Mouse (Mus musculus): Measurements from ENCODE around the gene Slamf7.
"Not testable (repeated sequence)": the region's sequence is repeated elsewhere in the genome, so short reads cannot be mapped to it uniquely, and the experiment has no call there.

The Slamf7 gene

DNA sequence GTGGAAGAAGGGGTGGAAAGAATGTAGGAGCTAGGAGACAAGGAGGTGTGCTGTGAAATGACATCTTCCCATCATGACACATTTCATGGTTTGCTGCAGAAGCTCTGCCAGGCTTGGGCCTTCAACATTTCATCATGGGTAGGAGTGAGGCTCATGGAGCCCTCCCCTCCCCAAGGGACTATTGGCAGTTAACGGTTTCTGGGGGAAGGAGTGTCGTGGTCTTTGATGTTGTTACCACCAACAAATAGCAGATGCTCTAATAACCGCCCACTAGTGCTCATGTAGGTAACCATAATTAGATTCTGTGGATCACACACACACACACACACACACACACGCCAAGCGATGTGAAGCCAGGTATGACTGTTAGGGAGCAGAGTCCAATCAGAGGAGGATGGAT is at the start of gene Slamf7:
Gene Slamf7 (minus strand): TSS at position 302 of the 400 bp plus-strand sequence.
- DNase-seq, result no peak

DNA sequence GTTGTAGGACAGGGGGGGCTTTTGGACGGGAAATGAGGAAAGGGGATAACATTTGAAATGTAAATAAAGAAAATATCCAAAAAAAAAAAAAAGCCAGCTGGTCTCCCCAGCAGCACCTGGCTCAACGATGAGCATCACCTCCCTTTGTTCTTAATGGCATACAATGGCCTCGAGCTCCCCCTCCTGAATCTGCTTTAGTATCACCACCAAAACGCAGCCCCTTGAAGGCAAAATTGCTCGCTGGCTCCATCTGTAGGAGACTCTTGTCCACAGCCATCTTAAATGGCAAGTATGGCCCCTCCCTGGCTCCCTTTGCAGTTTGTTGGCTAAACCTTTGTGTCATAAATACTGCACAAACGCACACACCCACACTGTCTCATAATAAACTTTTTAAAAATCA is 46.1 kb upstream of the Slamf7 start:
- DNase-seq, result peak; percentile 63

DNA sequence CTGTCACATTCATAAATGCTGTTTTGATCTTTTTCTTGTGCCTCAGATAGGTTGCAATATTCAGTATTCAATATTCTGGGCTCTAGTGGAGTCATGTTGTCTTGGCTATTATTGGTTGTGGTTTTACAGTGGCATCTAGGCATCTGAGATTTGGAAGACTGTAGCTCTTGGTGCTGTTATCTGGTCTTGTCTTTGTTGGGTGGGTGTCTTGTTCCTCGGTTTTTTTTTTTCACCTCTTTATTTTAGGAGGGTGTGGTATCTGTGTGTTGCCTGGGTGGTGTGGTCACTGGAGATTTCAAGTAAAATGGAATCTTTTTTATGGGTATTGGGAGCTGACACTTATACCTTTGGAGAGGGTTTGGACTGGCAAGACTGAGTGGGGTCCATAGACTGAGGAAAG is 41.1 kb upstream of the Slamf7 start:
- DNase-seq, result no peak

- no peak for DNase-seq
Observed at GRCm38 (mm10) chr1:171687320-171687719, 34.5 kb upstream of the Slamf7 start.

- no peak for DNase-seq
Observed at GRCm38 (mm10) chr1:171684923-171685322, 32.1 kb upstream of the Slamf7 start.

DNA sequence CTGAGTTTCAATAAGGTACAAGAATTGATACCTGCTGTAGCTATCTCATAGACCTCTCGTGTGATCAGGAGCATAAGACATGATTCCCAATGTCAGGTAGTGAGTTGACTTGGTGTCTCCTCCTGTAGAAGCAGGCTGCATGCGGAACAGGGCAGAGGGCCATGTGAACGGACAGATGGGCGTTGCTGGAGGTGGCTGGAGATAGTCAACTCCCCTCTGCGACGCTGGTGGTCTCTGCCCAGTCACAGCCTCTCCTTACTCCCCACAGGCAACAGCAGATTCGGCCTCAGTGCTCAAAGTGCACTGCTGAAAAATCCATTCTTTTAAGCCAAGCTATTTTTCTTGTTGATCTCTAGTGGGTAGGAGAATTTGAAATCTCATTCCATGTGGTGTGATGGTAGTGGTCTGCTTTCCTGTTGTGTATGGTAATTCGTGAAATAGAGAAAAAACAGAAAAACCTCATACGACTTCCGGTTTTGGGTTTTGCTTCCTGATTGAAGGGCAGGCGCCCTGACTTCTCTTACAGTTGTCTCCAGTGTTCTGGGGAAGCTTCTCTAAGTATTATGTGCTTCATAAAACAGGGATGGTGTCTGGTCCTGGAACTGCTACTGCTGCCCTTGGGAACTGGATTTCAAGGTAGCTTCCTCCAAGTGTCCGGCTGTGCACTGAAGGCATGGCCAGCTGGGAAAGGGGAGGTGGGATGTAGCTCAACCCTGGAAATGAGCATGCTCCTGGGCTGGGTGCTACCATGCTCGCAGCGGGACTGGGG is 28.9 kb upstream of the Slamf7 start, which contains the start of gene Cd48:
Gene Cd48 (plus strand): TSS at position 479 of the 769 bp plus-strand sequence.
- DNase-seq, result no peak

DNA sequence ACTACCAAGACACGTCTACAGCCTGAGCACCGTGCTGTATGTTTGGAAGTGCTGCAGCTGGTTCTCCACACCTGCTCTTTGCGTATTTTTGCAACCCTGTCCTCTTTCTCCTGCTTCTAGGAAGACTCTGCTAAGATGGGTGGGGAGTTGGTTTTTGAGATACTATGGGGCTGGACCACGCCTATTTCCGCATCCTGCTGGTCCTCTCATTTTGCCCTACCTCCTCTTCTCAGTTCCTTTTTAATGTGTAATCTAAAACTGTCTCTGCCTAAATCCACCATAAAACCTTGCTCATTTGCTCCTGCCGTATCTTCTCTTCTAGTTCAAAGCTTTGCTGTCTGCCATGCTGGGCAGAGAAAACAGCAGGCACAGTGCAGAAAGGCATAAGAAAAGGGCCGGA is 28.2 kb upstream of the Slamf7 start:
- DNase-seq, result no peak

GRCm38 (mm10) chr1:171677721-171678120 is 24.9 kb upstream of the Slamf7 start:
- no peak for DNase-seq

- no peak for DNase-seq
Observed at GRCm38 (mm10) chr1:171674467-171674866, 21.6 kb upstream of the Slamf7 start.

- peak; percentile 3 for DNase-seq
Observed at GRCm38 (mm10) chr1:171672854-171673475, 20.1 kb upstream of the Slamf7 start.

GRCm38 (mm10) chr1:171672451-171672850 is 19.6 kb upstream of the Slamf7 start:
- DNase-seq, result not testable (repeated sequence)

DNA sequence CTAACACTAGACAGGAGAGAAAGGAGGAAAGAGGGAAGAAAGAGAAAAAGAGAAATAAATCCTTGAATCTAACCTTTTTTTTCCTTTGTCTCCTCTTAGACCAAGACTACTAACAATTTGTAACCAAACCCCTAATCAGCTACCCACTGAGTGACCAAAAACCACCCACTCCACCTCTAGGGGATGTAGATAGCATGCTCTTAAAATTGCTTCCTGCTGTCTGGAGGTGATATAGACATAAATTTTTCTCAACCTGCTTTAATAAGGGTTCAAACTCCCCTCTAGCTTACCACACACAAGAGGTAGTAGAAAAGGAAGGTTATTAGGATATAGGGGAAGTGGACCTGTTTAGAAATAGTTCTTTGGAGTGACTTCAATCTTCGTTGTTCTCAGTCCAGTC is 14.3 kb upstream of the Slamf7 start:
- no peak for DNase-seq

DNA sequence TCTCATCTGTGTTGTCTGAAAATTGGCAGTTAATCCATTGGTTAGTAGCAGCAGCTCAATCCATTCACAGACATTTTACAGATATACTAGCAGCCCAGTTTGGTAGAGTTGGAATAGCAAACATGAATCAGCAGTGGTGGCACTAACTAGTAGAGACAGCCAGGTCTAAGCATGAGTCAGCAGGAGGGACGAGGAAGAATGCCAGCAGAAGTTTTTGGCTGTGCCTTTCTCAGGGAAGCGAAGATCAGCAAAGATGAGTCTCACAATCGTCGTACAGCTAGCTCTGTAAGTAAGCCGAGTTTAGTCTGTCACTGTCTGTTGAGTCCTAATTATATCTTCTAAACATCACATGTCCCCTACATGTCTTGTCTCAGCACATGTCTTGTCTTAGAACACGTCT is 13.5 kb upstream of the Slamf7 start:
- DNase-seq, result no peak

DNA sequence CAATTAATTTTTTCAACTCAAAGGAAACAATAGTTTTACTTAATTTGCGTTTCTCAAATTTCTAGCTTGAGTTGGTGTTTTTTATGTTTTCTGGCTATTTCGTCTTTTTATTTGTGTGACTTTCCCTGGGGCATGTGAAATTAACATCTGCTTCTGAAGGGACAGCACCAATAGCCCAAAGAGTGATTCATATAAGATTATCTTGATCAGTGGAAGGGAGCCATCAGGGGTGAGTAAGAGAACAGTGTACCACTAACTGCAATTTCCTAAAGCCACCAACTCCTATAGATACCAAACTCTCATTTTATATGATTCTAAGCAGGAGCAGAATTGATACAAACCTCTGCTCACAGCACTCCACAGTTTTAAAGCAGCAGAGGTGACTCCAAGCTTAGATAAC is 10.9 kb upstream of the Slamf7 start:
- no peak for DNase-seq

DNA sequence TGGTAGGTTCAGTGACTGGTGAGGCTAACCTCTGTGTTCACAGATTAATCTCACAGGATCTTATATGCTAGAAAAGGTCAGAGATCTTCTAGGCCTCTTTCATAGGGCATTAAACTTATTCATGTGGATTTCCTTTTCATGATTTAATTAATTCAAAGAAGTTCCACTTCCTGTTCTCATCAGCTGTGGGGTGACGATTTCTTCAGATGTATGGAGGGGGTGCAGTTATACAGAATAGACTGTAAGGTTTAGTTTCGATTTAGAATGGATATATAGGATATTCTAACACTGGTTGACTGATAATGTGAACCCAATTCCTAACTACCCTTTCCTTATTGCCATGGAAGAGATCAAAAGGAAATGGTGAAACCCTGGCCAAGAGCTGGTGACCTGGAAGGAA is 8.6 kb upstream of the Slamf7 start:
- no peak for DNase-seq

DNA sequence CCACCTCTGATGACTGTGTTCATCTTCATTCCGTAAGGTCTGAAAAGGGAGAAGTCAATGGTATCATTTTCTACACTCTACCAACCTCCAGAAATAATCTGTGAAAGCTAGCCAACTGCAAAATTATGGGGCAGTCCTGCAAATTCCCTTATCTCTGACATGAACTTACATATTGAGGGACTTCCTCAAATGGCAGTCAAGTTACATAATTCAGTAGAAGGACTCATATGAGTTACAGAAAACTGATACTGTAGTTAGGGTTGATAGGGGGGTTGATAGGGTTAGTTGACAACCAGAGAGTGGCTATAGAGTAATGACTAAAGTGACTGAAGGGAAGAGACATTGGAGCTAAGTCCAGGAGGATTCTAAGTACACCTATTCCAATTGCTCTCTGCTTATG is 7.6 kb upstream of the Slamf7 start:
- DNase-seq, result no peak

DNA sequence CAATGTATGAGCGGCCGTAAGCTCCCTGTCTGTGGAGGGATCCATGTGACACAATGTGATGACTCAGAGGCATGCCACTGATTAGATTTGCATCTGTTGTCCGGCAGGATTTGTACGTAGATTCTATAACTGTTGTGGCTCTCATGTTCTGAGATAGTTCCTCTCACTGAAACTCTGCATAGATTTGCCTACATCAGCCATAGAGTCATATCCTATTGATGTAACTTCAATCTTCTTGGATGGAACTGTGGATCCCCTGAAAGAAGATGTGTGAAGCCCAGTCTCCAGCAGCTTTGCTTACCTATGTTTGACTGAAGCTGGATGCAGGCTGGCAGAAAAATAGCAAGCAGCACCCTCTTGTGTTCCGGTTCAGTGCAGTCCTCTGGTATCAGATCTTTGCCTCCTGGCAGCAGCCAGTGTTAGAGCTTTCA is 5.7 kb upstream of the Slamf7 start:
- DNase-seq, result no peak

GRCm38 (mm10) chr1:171648840-171649239 is 4.0 kb downstream of the Slamf7 start:
- no peak for DNase-seq

GRCm38 (mm10) chr1:171647716-171648115 is 5.1 kb downstream of the Slamf7 start:
- no peak for DNase-seq

GRCm38 (mm10) chr1:171646429-171646940 is 6.3 kb downstream of the Slamf7 start:
- no peak for DNase-seq

DNA sequence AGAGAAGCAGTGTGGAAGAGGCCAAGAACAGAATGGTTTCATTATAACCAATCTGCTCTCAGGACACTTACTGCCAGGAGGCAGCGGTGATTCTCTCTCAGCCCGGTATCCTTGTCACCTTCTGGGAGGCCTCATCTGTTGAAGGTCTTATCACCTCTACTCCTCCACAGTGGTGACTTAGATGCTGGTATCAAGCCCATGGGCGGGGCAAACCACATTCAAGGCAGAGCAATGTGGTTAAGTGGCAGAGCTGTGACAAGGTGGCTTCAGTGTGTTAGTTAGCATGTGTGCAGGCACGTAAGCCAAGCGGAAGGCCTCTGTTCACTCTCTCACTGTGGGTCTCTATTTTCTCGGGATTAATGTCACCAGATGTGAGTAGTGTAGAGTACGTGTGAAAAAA is 9.2 kb downstream of the Slamf7 start:
- DNase-seq, result no peak

DNA sequence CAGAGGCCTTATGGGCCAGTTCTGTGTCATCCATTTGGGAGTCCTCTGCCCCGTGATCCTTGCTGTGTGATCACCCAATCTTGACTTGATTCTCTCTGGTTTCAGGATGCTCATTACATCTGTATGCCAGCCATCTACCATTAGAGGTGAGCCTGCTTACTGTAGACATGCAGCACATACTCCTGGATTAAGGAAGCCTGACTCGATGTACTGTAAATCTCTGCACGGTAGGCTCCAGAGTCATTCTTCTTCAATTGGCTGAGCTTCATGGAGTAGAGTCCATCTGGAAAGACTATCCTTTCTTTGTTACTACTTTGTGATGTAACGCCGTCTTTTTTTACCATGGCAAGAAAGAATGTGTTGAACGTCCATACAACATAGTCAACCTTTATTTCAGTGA is 12.0 kb downstream of the Slamf7 start:
- DNase-seq, result no peak

DNA sequence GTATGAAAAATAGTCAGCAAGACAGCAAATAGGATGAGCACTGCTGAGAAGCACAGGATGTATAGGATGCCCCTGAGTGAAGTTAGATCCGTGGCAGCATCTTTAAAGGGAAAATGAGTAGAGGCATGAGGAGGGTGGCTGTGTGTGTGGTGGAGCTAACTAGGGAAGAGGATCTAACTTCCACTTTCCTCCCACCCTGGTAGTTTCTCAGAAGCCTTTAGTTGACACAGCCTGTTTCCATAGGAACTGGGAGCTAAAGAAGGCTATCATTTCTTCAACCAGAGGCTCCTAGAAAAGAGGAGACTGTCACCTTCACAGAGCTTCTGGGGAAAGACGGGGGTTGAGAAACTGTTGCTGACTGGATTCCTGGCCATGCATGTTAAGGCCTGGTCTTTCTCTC is 14.1 kb downstream of the Slamf7 start:
- DNase-seq, result no peak

- DNase-seq, result no peak
Observed at GRCm38 (mm10) chr1:171637101-171637500, 15.7 kb downstream of the Slamf7 start.

Measured in embryo, embryonic 11 days (tissue).